Mouse (Mus musculus): ENCODE data around the gene Tbc1d17.
"Not testable (repeated sequence)": the region's sequence is repeated elsewhere in the genome, so short reads cannot be mapped to it uniquely, and the experiment has no call there.

Tbc1d17 gene

GRCm38 (mm10) chr7:44848561-44849415 is at the start of gene Tbc1d17, which contains the start of gene Akt1s1:
Gene Tbc1d17, minus strand, starts transcription at chr7:44849079.
Gene Akt1s1, plus strand, starts transcription at chr7:44848991.
- peak; percentile 100 for DNase-seq (ENCODE audit: low spot score)

- no peak for DNase-seq (ENCODE audit: low spot score)
Observed at GRCm38 (mm10) chr7:44898607-44899006, 49.7 kb upstream of the Tbc1d17 start.

- no peak for DNase-seq (ENCODE audit: low spot score)
Observed at GRCm38 (mm10) chr7:44896499-44896898, 47.6 kb upstream of the Tbc1d17 start.

GRCm38 (mm10) chr7:44895593-44896434 is 46.9 kb upstream of the Tbc1d17 start, which contains the start of gene Fuz:
Gene Fuz, plus strand, starts transcription at chr7:44896079.
- DNase-seq (ENCODE audit: low spot score): peak; percentile 92

- DNase-seq (ENCODE audit: low spot score): no peak
Observed at GRCm38 (mm10) chr7:44895206-44895592, 46.3 kb upstream of the Tbc1d17 start.

GRCm38 (mm10) chr7:44894175-44894574 is 45.3 kb upstream of the Tbc1d17 start:
- no peak for DNase-seq (ENCODE audit: low spot score)

- no peak for DNase-seq (ENCODE audit: low spot score)
Observed at GRCm38 (mm10) chr7:44893197-44893596, 44.3 kb upstream of the Tbc1d17 start.

- DNase-seq (ENCODE audit: low spot score): peak; percentile 94
Observed at GRCm38 (mm10) chr7:44892276-44892921, 43.5 kb upstream of the Tbc1d17 start, which contains the start of gene Med25. Gene Med25, minus strand, starts transcription at chr7:44892712.

- no peak for DNase-seq (ENCODE audit: low spot score)
Observed at GRCm38 (mm10) chr7:44891611-44892010, 42.7 kb upstream of the Tbc1d17 start.

GRCm38 (mm10) chr7:44890737-44891136 is 41.9 kb upstream of the Tbc1d17 start:
- DNase-seq (ENCODE audit: low spot score): no peak

GRCm38 (mm10) chr7:44890180-44890579 is 41.3 kb upstream of the Tbc1d17 start:
- no peak for DNase-seq (ENCODE audit: low spot score)

- no peak for DNase-seq (ENCODE audit: low spot score)
Observed at GRCm38 (mm10) chr7:44888256-44889105, 39.6 kb upstream of the Tbc1d17 start.

- no peak for DNase-seq (ENCODE audit: low spot score)
Observed at GRCm38 (mm10) chr7:44886964-44887363, 38.1 kb upstream of the Tbc1d17 start.

GRCm38 (mm10) chr7:44884637-44885036 is 35.8 kb upstream of the Tbc1d17 start:
- DNase-seq (ENCODE audit: low spot score): no peak

GRCm38 (mm10) chr7:44883036-44883435 is 34.2 kb upstream of the Tbc1d17 start:
- no peak for DNase-seq (ENCODE audit: low spot score)

GRCm38 (mm10) chr7:44877833-44878232 is 29.0 kb upstream of the Tbc1d17 start:
- no peak for DNase-seq (ENCODE audit: low spot score)

GRCm38 (mm10) chr7:44871774-44872173 is 22.9 kb upstream of the Tbc1d17 start:
- DNase-seq (ENCODE audit: low spot score): not testable (repeated sequence)

- DNase-seq (ENCODE audit: low spot score): no peak
Observed at GRCm38 (mm10) chr7:44871181-44871580, 22.3 kb upstream of the Tbc1d17 start.

- no peak for DNase-seq (ENCODE audit: low spot score)
Observed at GRCm38 (mm10) chr7:44870614-44871013, 21.7 kb upstream of the Tbc1d17 start.

- peak; percentile 97 for DNase-seq (ENCODE audit: low spot score)
Observed at GRCm38 (mm10) chr7:44869697-44870528, 21.0 kb upstream of the Tbc1d17 start, which contains the start of gene Ptov1. Gene Ptov1, minus strand, starts transcription at chr7:44869788.

Data from left cerebral cortex, adult 11 months (tissue).